Mouse (Mus musculus): Measurements from ENCODE around the gene Trim67. TPM values are rescaled to one million over a fixed set of nuclear protein-coding genes. Genes with fewer than 3 reads are reported as not detected.

Trim67 gene
- polyA plus RNA-seq, 1 experiment = not detected

DNA sequence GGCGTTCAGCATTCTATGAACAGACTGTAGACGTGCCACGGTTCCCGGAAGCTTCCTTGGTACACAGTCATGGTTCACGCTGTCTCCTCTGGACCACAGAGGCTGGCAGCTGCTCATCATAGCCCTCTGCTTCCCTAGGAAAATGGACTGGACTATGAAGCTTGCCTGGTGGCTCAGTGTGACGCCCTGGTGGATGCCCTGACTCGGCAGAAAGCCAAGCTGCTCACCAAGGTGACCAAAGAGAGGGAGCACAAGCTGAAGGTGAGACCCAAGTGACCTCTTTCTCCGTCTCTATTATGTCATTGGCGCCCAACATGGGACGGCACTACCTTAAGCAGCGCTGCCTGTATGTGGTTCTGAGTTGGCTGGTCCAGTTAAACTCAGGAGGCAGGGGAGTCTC is 24.0 kb downstream of the Trim67 start:
- H3K4me3 ChIP-seq (replicated peaks; ENCODE audit: control insufficient read depth, low read depth, low read length) = no peak overlapping the region
- WGBS = 84% methylated on average over 11 of the region's 11 CpGs
- no peak overlapping the region for H3K27ac ChIP-seq (ENCODE audit: control insufficient read depth, insufficient read depth, low read depth, low read length, poor library complexity)
- TF ChIP-seq POLR2A (IDR thresholded peaks at IDR 0.05; ENCODE audit: borderline replicate concordance, control insufficient read depth, low read depth, low read length) (no peak), CTCF (IDR thresholded peaks at IDR 0.05; ENCODE audit: control insufficient read depth, insufficient read depth, low read length) (no peak)
- H3K4me1 ChIP-seq (ENCODE audit: control insufficient read depth, insufficient read depth, low read length) = no peaks in the 10 kb centered on the region

DNA sequence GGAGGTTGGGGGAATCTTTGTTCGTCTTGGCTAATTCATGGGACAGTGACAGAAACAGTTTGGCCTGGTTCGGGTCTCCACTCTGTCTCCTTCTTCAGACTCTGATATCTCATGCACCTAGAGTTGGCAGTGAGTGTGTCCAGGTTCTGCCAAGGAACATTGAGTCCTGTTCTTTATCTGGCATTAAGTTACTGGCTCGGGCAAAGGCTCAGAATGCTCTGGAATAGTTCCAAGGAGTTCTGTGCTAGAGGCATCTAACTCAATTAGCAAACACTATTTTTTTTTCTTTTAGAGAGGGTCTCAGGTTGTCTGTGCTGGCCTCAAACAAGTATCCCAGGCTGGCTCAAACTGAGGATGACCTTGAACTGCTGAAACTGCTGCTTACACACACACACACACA is 24.5 kb downstream of the Trim67 start:
- H3K4me1 ChIP-seq (ENCODE audit: control insufficient read depth, insufficient read depth, low read length) = no peaks in the 10 kb centered on the region
- 77% methylated on average over 3 of the region's 3 CpGs for WGBS
- TF ChIP-seq POLR2A (IDR thresholded peaks at IDR 0.05; ENCODE audit: borderline replicate concordance, control insufficient read depth, low read depth, low read length) = no peak
- TF ChIP-seq CTCF (IDR thresholded peaks at IDR 0.05; ENCODE audit: control insufficient read depth, insufficient read depth, low read length) = no peak
- H3K27ac ChIP-seq (ENCODE audit: control insufficient read depth, insufficient read depth, low read depth, low read length, poor library complexity) = no peak overlapping the region
- no peak overlapping the region for H3K4me3 ChIP-seq (replicated peaks; ENCODE audit: control insufficient read depth, low read depth, low read length)

DNA sequence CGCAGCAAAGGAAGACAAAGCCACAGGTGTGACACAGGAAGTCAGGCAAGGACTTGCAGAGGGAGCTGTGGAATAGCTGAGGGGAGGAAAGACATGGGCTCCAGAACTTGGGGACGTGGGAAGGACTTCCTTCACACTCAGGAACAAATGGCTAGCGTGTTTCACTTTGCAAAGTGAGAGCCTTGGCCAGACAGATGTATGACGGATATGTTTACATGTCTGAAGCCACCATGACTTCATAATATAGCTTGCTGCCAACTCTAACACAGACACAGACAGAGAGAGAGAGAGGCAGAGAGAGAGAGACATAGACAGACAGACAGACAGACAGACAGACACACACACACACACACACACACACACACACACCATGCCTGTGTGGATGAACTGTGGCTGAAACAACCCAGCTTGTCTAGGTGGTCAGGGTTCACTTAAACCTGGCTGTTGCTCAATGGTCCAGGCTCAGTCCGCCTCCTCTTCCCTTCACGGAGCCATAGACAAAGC is 26.8 kb downstream of the Trim67 start:
- H3K27ac ChIP-seq (ENCODE audit: control insufficient read depth, insufficient read depth, low read depth, low read length, poor library complexity) = no peak overlapping the region
- no peak overlapping the region for H3K4me3 ChIP-seq (replicated peaks; ENCODE audit: control insufficient read depth, low read depth, low read length)
- H3K4me1 ChIP-seq (ENCODE audit: control insufficient read depth, insufficient read depth, low read length) = no peaks in the 10 kb centered on the region
- TF ChIP-seq POLR2A (IDR thresholded peaks at IDR 0.05; ENCODE audit: borderline replicate concordance, control insufficient read depth, low read depth, low read length) = no peak
- no peak for TF ChIP-seq CTCF (IDR thresholded peaks at IDR 0.05; ENCODE audit: control insufficient read depth, insufficient read depth, low read length)
- 67% methylated on average over 6 of the region's 6 CpGs for WGBS

DNA sequence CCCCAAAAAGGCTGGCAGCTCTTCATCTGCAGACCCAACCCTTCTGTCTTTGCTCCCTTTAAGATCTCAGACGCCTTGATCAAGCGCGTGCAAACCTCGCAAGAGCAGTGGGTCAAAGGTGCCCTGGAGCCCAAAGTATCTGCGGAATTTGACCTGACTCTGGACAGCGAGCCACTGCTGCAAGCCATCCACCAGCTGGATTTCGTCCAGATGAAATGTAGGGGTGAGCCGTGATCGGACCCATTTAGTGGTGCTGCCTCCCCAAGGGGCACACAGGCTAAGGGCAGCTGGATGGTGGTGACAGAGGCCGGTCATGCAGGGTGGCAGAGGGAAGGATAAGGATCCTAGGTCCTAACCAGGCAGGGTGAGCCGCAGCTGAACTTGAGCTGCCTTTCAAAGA is 27.2 kb downstream of the Trim67 start:
- Histone ChIP-seq H3K4me1 (ENCODE audit: control insufficient read depth, insufficient read depth, low read length) (no peaks in the 10 kb centered on the region), H3K4me3 (replicated peaks; ENCODE audit: control insufficient read depth, low read depth, low read length) (no peak overlapping the region), H3K27ac (ENCODE audit: control insufficient read depth, insufficient read depth, low read depth, low read length, poor library complexity) (no peak overlapping the region)
- 71% methylated on average over 11 of the region's 11 CpGs for WGBS
- TF ChIP-seq CTCF (IDR thresholded peaks at IDR 0.05; ENCODE audit: control insufficient read depth, insufficient read depth, low read length) (no peak), POLR2A (IDR thresholded peaks at IDR 0.05; ENCODE audit: borderline replicate concordance, control insufficient read depth, low read depth, low read length) (no peak)

DNA sequence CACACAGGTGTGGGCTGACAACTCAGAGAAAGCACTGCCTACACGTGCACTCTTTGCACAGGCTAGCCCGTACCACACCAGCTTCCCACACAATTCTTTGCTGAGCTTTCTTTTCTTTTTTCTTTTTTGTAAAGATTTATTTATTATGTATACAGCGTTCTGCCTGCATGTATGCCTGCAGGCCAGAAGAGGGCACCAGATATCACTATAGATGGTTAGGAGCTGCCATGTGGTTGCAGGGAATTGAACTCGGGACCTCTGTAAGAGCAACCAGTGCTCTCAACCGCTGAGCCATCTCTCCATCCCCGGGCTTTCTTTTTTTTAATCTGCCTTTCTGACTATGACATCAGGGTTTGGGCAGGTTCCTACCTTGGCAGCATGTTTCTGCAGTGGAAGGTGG is 30.6 kb downstream of the Trim67 start:
- Histone ChIP-seq H3K4me3 (replicated peaks; ENCODE audit: control insufficient read depth, low read depth, low read length) (no peak overlapping the region), H3K4me1 (ENCODE audit: control insufficient read depth, insufficient read depth, low read length) (peaks cover 5% of the 10 kb centered on the region; the same call in 1 of the 2 replicates), H3K27ac (ENCODE audit: control insufficient read depth, insufficient read depth, low read depth, low read length, poor library complexity) (no peak overlapping the region)
- TF ChIP-seq POLR2A (IDR thresholded peaks at IDR 0.05; ENCODE audit: borderline replicate concordance, control insufficient read depth, low read depth, low read length) (no peak), CTCF (IDR thresholded peaks at IDR 0.05; ENCODE audit: control insufficient read depth, insufficient read depth, low read length) (no peak)
- WGBS = 74% methylated on average over 6 of the region's 6 CpGs

DNA sequence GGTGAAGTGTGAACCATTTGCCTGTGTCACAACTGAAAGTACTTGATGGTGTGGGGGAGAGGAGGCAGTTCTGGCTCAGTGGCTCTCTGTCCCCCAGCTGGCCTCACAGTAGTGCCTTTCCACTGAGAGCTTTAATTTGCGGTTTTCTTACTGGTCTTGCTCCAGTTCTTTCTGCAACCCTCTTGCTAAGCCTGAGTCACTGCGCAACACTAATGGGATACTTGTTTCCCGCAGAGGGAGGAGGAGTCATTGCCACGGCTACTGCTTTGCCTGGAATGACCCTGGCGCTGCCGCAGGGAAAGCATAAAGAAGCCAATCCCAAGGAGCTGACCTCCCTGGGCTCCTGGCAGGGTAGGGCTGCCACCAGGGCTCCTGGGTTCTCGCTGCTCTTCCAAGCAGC is 33.8 kb downstream of the Trim67 start:
- no peak overlapping the region for H3K4me3 ChIP-seq (replicated peaks; ENCODE audit: control insufficient read depth, low read depth, low read length)
- peak overlapping the region; percentile 8 for H3K27ac ChIP-seq (ENCODE audit: control insufficient read depth, insufficient read depth, low read depth, low read length, poor library complexity)
- no peak for TF ChIP-seq CTCF (IDR thresholded peaks at IDR 0.05; ENCODE audit: control insufficient read depth, insufficient read depth, low read length)
- no peak for TF ChIP-seq POLR2A (IDR thresholded peaks at IDR 0.05; ENCODE audit: borderline replicate concordance, control insufficient read depth, low read depth, low read length)
- WGBS = 23% methylated on average over 7 of the region's 7 CpGs
- H3K4me1 ChIP-seq (ENCODE audit: control insufficient read depth, insufficient read depth, low read length) = peaks cover 5% of the 10 kb centered on the region; the same call in 1 of the 2 replicates

DNA sequence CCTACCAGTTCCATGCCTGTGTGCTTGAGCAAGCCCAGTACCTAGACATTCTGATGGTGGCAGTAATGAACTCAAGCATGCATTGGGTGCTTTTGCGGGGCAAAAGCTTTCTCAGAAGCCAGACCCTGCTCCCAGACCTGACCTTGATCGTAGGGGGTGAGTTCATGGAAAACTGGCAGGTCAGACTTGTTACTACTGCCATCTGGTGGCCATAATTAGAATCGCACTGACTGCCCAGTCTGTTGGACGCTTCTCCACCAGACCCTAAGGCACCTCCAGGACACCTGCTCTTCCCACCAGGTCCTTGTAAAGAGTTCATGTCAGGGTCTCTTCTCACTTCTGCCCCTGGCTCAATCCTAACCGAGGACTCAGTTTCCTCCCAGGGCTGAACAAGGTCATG is 34.5 kb downstream of the Trim67 start:
- no peak overlapping the region for H3K27ac ChIP-seq (ENCODE audit: control insufficient read depth, insufficient read depth, low read depth, low read length, poor library complexity)
- no peak overlapping the region for H3K4me3 ChIP-seq (replicated peaks; ENCODE audit: control insufficient read depth, low read depth, low read length)
- WGBS = 4% methylated on average over 5 of the region's 5 CpGs
- TF ChIP-seq CTCF (IDR thresholded peaks at IDR 0.05; ENCODE audit: control insufficient read depth, insufficient read depth, low read length) = peak; percentile 65
- TF ChIP-seq POLR2A (IDR thresholded peaks at IDR 0.05; ENCODE audit: borderline replicate concordance, control insufficient read depth, low read depth, low read length) = no peak
- peaks cover 5% of the 10 kb centered on the region; the same call in 1 of the 2 replicates for H3K4me1 ChIP-seq (ENCODE audit: control insufficient read depth, insufficient read depth, low read length)

DNA sequence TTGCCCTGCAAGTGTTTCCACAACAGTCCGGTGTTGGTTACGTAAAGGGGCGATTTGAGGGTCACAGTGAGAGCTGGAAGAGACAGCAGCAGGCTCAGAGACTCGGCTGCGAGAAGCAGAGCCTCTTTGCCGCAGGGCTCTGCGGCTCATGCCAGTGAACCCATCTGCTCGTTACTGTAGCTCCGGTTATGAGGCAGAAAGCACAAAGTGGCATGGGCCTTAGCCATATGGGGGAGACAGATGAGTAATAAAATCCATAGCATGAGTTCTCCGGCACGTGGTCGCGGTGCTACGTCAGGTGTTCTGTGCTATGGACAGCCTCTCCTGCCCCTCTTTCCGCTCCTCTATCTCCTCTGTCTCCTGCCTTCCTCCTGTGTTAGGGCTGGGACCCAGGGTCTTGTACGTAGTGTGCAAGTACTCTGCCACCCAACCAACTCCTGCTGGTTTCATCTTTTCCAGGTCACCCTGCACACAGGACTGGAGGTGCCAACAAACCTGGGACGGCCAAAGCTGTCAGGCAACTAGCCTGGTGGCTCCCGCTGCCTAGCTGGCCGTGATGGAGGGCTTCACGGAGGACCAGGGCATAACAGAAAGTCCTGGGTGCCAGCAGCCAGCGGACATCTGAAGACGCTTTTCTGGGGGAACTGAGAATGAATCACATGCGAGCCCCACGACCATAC is 35.8 kb downstream of the Trim67 start:
- WGBS = 79% methylated on average over 24 of the region's 24 CpGs
- H3K4me3 ChIP-seq (replicated peaks; ENCODE audit: control insufficient read depth, low read depth, low read length) = no peak overlapping the region
- no peak overlapping the region for H3K27ac ChIP-seq (ENCODE audit: control insufficient read depth, insufficient read depth, low read depth, low read length, poor library complexity)
- TF ChIP-seq POLR2A (IDR thresholded peaks at IDR 0.05; ENCODE audit: borderline replicate concordance, control insufficient read depth, low read depth, low read length) (no peak), CTCF (IDR thresholded peaks at IDR 0.05; ENCODE audit: control insufficient read depth, insufficient read depth, low read length) (no peak)
- H3K4me1 ChIP-seq (ENCODE audit: control insufficient read depth, insufficient read depth, low read length) = peaks cover 5% of the 10 kb centered on the region; the same call in 1 of the 2 replicates
